Mouse (Mus musculus): ENCODE data around the gene Ptpn18.
"Not testable (repeated sequence)": the region's sequence is repeated elsewhere in the genome, so short reads cannot be mapped to it uniquely, and the experiment has no call there.

The Ptpn18 gene

GRCm38 (mm10) chr1:34513068-34513467 lies 53.5 kb downstream of the Ptpn18 start:
- no peak for DNase-seq (ENCODE audit: low spot score in 2 of 2)

DNA sequence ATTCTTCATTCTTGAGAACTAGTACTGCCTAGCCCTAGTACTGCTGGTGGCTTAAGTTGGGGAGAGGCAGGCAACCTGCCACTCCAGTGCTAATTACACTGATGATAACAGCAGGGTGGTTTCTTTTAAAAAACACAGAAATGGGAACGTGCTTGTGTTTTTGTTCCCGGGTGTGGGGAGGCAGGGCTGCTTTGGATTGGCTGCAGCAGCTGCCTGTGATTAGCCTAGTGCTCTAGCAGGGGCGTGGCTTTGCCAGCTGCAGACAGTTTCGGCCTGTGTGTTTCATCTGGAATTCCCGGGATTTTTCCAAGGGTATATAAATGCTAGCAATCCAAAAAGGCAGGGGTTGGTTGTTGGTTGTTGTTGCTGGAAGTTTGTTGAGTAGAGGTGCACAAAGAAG lies 57.0 kb downstream of the Ptpn18 start:
- no peak for DNase-seq (ENCODE audit: low spot score in 2 of 2)

- not testable (repeated sequence) for DNase-seq (ENCODE audit: low spot score in 2 of 2)
These were observed 57.7 kb downstream of the Ptpn18 start for GRCm38 (mm10) chr1:34517297-34517696.

GRCm38 (mm10) chr1:34517797-34518196 lies 58.2 kb downstream of the Ptpn18 start:
- DNase-seq (ENCODE audit: low spot score in 2 of 2), result not testable (repeated sequence)

DNA sequence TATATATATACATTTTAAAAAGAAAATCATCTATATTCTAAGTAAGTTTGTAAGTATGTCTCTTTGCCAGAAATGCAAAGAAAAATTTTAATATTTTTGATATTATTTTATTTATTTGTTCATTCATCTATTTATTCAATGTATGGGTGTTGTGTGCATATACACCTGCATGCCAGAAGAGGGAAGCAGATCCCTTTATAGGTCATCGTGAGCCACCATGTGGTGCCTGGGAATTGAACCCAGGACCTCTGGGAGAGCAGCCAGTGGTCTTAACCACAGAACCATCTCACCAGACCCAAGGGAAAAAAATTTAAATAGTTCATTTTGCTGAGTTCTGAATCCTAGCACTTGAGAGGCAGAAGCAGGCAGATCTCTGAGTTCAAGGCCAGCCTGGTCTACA lies 58.7 kb downstream of the Ptpn18 start:
- DNase-seq (ENCODE audit: low spot score in 2 of 2), result no peak

- DNase-seq (ENCODE audit: low spot score in 2 of 2), result no peak
These were observed 62.8 kb downstream of the Ptpn18 start for GRCm38 (mm10) chr1:34522205-34522849.

GRCm38 (mm10) chr1:34522850-34523244 lies 63.3 kb downstream of the Ptpn18 start:
- DNase-seq (ENCODE audit: low spot score in 2 of 2), result no peak

DNA sequence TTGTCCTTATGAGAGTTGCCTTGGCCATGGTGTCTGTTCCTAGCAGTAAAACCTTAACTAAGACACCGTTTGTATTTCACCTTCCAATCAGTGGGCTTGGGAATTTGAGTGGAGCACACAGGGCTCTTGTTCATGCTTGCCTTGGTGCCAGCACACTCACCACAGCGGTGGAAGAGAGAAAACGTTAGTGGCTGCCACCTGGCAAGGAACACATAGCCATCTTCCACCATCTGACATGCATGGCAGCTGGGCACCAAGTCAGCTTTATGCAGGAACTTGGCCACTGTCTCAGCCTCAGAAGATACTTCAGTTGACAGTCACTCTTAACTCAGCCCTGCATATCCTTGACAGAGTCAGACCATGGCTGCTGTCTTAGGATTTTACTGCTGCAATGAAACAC lies 64.1 kb downstream of the Ptpn18 start:
- DNase-seq (ENCODE audit: low spot score in 2 of 2), result no peak
